Mouse (Mus musculus) MEL (cell line): ENCODE data around the gene Atp8b4.

Experiments used
- CHD1 ChIP-seq: IDR thresholded peaks from 2 replicates; pipeline ENCODE4 v1.6.1; 2012; ENCODE audit warnings: low read depth, mild to moderate bottlenecking, inconsistent platforms, low read length, improper control_type of control experiment
- CTCF ChIP-seq, 3 experiments: IDR thresholded peaks in 2 of 3; conservative IDR thresholded peaks in 1 of 3; 2 replicates each; pipeline ENCODE4 v1.5.1; 2011 to 2012; ENCODE audit warnings: low read length in 3 of 3, low read depth in 2 of 3, mild to moderate bottlenecking in 2 of 3, improper control_type of control experiment in 1 of 3, inconsistent platforms in 1 of 3, mixed read lengths in 1 of 3, moderate library complexity in 1 of 3; ENCODE audit not compliant: control insufficient read depth in 1 of 3, insufficient read depth in 1 of 3, poor library complexity in 1 of 3, severe bottlenecking in 1 of 3
- EP300 ChIP-seq, 2 experiments: IDR thresholded peaks; 2 replicates each; pipeline ENCODE4 v1.6.1; 2011; ENCODE audit warnings: improper control_type of control experiment in 2 of 2, low read length in 2 of 2, low read depth in 1 of 2, mild to moderate bottlenecking in 1 of 2
- KAT2A ChIP-seq: conservative IDR thresholded peaks from 2 replicates; pipeline ENCODE4 v1.6.1; 2012; ENCODE audit warnings: low read depth, low read length, improper control_type of control experiment, inconsistent platforms
- MAX ChIP-seq: IDR thresholded peaks from 2 replicates; pipeline ENCODE4 v1.6.1; 2011; ENCODE audit warnings: low read length, improper control_type of control experiment
- POLR2A ChIP-seq, 2 experiments: IDR thresholded peaks; 2 replicates each; pipeline ENCODE4 v1.6.1; 2011 to 2012; ENCODE audit warnings: low read length in 2 of 2, mild to moderate bottlenecking in 2 of 2, control low read depth in 1 of 2, improper control_type of control experiment in 1 of 2, low read depth in 1 of 2, moderate library complexity in 1 of 2; ENCODE audit not compliant: control insufficient read depth in 1 of 2, insufficient read depth in 1 of 2, poor library complexity in 1 of 2
- RCOR1 ChIP-seq: IDR thresholded peaks from 2 replicates; pipeline ENCODE4 v1.6.1; 2012; ENCODE audit warnings: low read depth, mild to moderate bottlenecking, inconsistent platforms, low read length, improper control_type of control experiment
- SMC3 ChIP-seq: IDR thresholded peaks from 2 replicates; pipeline ENCODE4 v1.6.1; 2011; ENCODE audit warnings: low read depth, low read length, improper control_type of control experiment
- TAL1 ChIP-seq: IDR thresholded peaks from 2 replicates; pipeline ENCODE4 v1.6.1; 2012; ENCODE audit warnings: mild to moderate bottlenecking, inconsistent platforms, low read length, moderate library complexity, mixed read lengths

DNA sequence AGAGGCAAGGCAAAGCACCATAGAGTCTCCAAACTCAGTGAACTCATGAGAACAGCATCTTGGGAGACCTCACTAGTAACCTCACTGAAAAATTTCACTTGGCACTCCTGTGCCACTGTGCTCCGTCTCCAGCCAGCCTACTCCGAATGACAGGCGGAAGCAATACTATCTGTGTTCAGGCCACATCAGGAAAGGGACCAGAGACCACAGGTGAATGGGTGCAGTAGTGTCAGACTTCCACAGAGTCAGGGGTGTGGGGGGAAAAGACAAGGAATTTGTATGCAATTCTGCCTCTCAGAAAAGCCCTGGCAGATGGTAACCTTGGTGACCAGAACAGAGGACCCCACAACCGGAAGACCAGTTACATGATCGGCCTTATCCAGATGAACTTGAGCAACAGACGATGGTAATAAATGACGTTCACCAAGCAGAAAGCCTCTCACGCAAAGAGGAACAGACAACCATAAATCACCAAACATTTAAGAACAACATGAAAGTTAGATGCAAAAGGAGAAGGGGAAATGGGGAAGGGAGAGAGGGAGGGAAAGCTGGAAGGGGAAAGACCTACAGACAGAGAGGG, 112.9 kb downstream of the Atp8b4 start:
- TF ChIP-seq KAT2A (no peak), CTCF (IDR thresholded peaks at IDR 0.05 in 2 of 3, conservative IDR thresholded peaks at IDR 0.05 in 1 of 3; ENCODE audit: control insufficient read depth in 1 of 3, insufficient read depth in 1 of 3, low read depth in 2 of 3, low read length in 3 of 3, poor library complexity in 1 of 3, severe bottlenecking in 1 of 3) (no peak), SMC3 (no peak), EP300 (IDR thresholded peaks at IDR 0.05; ENCODE audit: low read depth in 1 of 2, low read length in 2 of 2) (no peak), MAX (no peak), POLR2A (IDR thresholded peaks at IDR 0.05; ENCODE audit: control insufficient read depth in 1 of 2, insufficient read depth in 1 of 2, low read depth in 1 of 2, low read length in 2 of 2, poor library complexity in 1 of 2) (no peak), TAL1 (no peak), CHD1 (no peak), RCOR1 (no peak)
